17 mouse cellular contexts compared by ENCODE assay signal in genomic region chr19:15003596-15003995, GRCm38 (mm10).
"Had no signal": no experiment of that assay in that cellular context is flagged by ENCODE, and none has a peak within 500 bp of the region (broad histone marks: within the 10 kb centered on the region; RNA-seq: fewer than 3 reads in every experiment).

No protein-coding gene starts in this region.

- H3K9ac ChIP-seq: liver, embryonic 13.5 days; liver, embryonic 15.5 days; liver, postnatal 0 days; lung, embryonic 15.5 days; midbrain, embryonic 13.5 days; midbrain, embryonic 15.5 days; neural tube, embryonic 12.5 days had no signal

- DNase-seq: liver, embryonic 13.5 days; liver, postnatal 0 days; lung, adult 2 months; lung, postnatal 36 days; right cerebral cortex, postnatal 4 days; spleen, adult 18-20 months; thymus, adult 18-20 months; thymus, postnatal 14 days; thymus, postnatal 36 days had no signal

- H3K4me1 ChIP-seq: liver, embryonic 13.5 days; liver, embryonic 15.5 days; megakaryocyte, embryonic 14.5 days; midbrain, embryonic 13.5 days; midbrain, embryonic 15.5 days; neural tube, embryonic 12.5 days had no signal

- H3K27ac ChIP-seq: liver, embryonic 13.5 days; liver, embryonic 15.5 days; lung, embryonic 15.5 days; macrophage; midbrain, embryonic 13.5 days; midbrain, embryonic 15.5 days; neural tube, embryonic 12.5 days had no signal

- H3K4me3 ChIP-seq: liver, embryonic 13.5 days; liver, embryonic 15.5 days; lung, embryonic 15.5 days; midbrain, embryonic 13.5 days; midbrain, embryonic 15.5 days; neural tube, embryonic 12.5 days had no signal

- H3K9me3 ChIP-seq: liver, embryonic 13.5 days; liver, embryonic 15.5 days; lung, embryonic 15.5 days; megakaryocyte, embryonic 14.5 days; midbrain, embryonic 13.5 days; midbrain, embryonic 15.5 days; neural tube, embryonic 12.5 days had no signal

- H3K4me2 ChIP-seq: liver, embryonic 13.5 days; liver, embryonic 15.5 days; lung, embryonic 15.5 days; midbrain, embryonic 11.5 days; midbrain, embryonic 13.5 days; midbrain, embryonic 15.5 days; neural tube, embryonic 12.5 days had no signal

- ATAC-seq: liver, postnatal 0 days; midbrain, embryonic 13.5 days; midbrain, embryonic 15.5 days had no signal

- H3K36me3 ChIP-seq: liver, embryonic 13.5 days; liver, embryonic 15.5 days; lung, embryonic 15.5 days; midbrain, embryonic 13.5 days; midbrain, embryonic 15.5 days; neural tube, embryonic 12.5 days had no signal

- H3K27me3 ChIP-seq: liver, embryonic 13.5 days; liver, embryonic 15.5 days; lung, embryonic 15.5 days; megakaryocyte, embryonic 14.5 days; midbrain, embryonic 13.5 days; midbrain, embryonic 15.5 days; neural tube, embryonic 12.5 days had no signal
